Mouse (Mus musculus) MEL (cell line): ENCODE results near the gene Bphl. TPM values are rescaled to one million over a fixed set of nuclear protein-coding genes. Genes with fewer than 3 reads are reported as not detected.
A peak's percentile ranks its signal among the peaks of the same experiment; 100 is the strongest.

Experiments used
- DNase-seq: peaks from one replicate; pipeline ENCODE4 v3.0.0; 2011; ENCODE audit warnings: low read depth, low spot score
- H3K27ac ChIP-seq: 2 replicates; pipeline ENCODE4 v1.5.1; 2012; ENCODE audit warnings: low read depth, mild to moderate bottlenecking, control low read depth, low read length, moderate library complexity; ENCODE audit not compliant: control insufficient read depth
- H3K27me3 ChIP-seq, 2 experiments: fragments of 150-350 bp in 1 of 2; sonication (generic) in 1 of 2; 2 replicates each; pipeline ENCODE4 v1.6.1; 2012; ENCODE audit warnings: low read length in 2 of 2, mild to moderate bottlenecking in 2 of 2, improper control_type of control experiment in 1 of 2, moderate library complexity in 1 of 2; ENCODE audit not compliant: insufficient read depth in 2 of 2, control insufficient read depth in 1 of 2
- H3K36me3 ChIP-seq, 2 experiments: 2 replicates each; pipeline ENCODE4 v1.6.1; 2012 to 2014; ENCODE audit warnings: low read length in 2 of 2, improper control_type of control experiment in 1 of 2, inconsistent platforms in 1 of 2, mild to moderate bottlenecking in 1 of 2; ENCODE audit not compliant: insufficient read depth in 2 of 2, control insufficient read depth in 1 of 2
- H3K4me1 ChIP-seq, 2 experiments: fragments of 150-350 bp in 1 of 2; sonication (generic) in 1 of 2; 2 replicates each; pipeline ENCODE4 v1.6.1; 2012; ENCODE audit warnings: low read length in 2 of 2, improper control_type of control experiment in 1 of 2, mild to moderate bottlenecking in 1 of 2; ENCODE audit not compliant: insufficient read depth in 2 of 2, control insufficient read depth in 1 of 2
- H3K4me3 ChIP-seq, 2 experiments: fragments of 150-350 bp in 1 of 2; sonication (generic) in 1 of 2; 2 replicates each; pipeline ENCODE4 v1.5.1; 2012; ENCODE audit warnings: low read depth in 2 of 2, low read length in 2 of 2, mild to moderate bottlenecking in 2 of 2, moderate library complexity in 2 of 2, control low read depth in 1 of 2, improper control_type of control experiment in 1 of 2; ENCODE audit not compliant: control insufficient read depth in 1 of 2, insufficient read depth in 1 of 2
- H3K79me2 ChIP-seq: 2 replicates; pipeline ENCODE4 v1.6.1; 2012; ENCODE audit warnings: mild to moderate bottlenecking, low read length, moderate library complexity; ENCODE audit not compliant: control insufficient read depth, poor library complexity, insufficient read depth
- H3K9ac ChIP-seq: 2 replicates; pipeline ENCODE4 v1.6.1; 2012; ENCODE audit warnings: low read depth, mild to moderate bottlenecking, control low read depth, low read length, moderate library complexity; ENCODE audit not compliant: control insufficient read depth, poor library complexity, severe bottlenecking
- H3K9me3 ChIP-seq: fragments of 150-350 bp; sonication (generic); replicated peaks from 2 replicates; pipeline ENCODE4 v1.6.1; 2012; ENCODE audit warnings: mild to moderate bottlenecking, low read length, improper control_type of control experiment, moderate library complexity; ENCODE audit not compliant: insufficient read depth
- CHD1 ChIP-seq: IDR thresholded peaks from 2 replicates; pipeline ENCODE4 v1.6.1; 2012; ENCODE audit warnings: low read depth, mild to moderate bottlenecking, inconsistent platforms, low read length, improper control_type of control experiment
- E2F4 ChIP-seq: IDR thresholded peaks from 2 replicates; pipeline ENCODE4 v1.6.1; 2011; ENCODE audit warnings: low read depth, low read length, improper control_type of control experiment, borderline replicate concordance
- ELF1 ChIP-seq: IDR thresholded peaks from 2 replicates; pipeline ENCODE4 v1.6.1; 2014; ENCODE audit warnings: low read depth, mild to moderate bottlenecking, inconsistent platforms, low read length, improper control_type of control experiment, moderate library complexity
- HCFC1 ChIP-seq: IDR thresholded peaks from 2 replicates; pipeline ENCODE4 v1.6.1; 2012; ENCODE audit warnings: low read depth, mild to moderate bottlenecking, inconsistent platforms, low read length, improper control_type of control experiment, moderate library complexity
- JUND ChIP-seq: IDR thresholded peaks from 2 replicates; pipeline ENCODE4 v1.6.1; 2011; ENCODE audit warnings: low read depth, mild to moderate bottlenecking, improper control_type of control experiment, low read length
- KAT2A ChIP-seq: conservative IDR thresholded peaks from 2 replicates; pipeline ENCODE4 v1.6.1; 2012; ENCODE audit warnings: low read depth, low read length, improper control_type of control experiment, inconsistent platforms
- MAZ ChIP-seq: IDR thresholded peaks from 2 replicates; pipeline ENCODE4 v1.6.1; 2012; ENCODE audit warnings: low read depth, mild to moderate bottlenecking, inconsistent platforms, low read length, improper control_type of control experiment
- MYC ChIP-seq: IDR thresholded peaks from 2 replicates; pipeline ENCODE4 v1.6.1; 2011; ENCODE audit warnings: low read depth, mild to moderate bottlenecking, low read length, improper control_type of control experiment, moderate library complexity
- POLR2AphosphoS2 ChIP-seq: IDR thresholded peaks from 2 replicates; pipeline ENCODE4 v1.6.1; 2011; ENCODE audit warnings: low read length, improper control_type of control experiment
- SMC3 ChIP-seq: IDR thresholded peaks from 2 replicates; pipeline ENCODE4 v1.6.1; 2011; ENCODE audit warnings: low read depth, low read length, improper control_type of control experiment
- TAL1 ChIP-seq: IDR thresholded peaks from 2 replicates; pipeline ENCODE4 v1.6.1; 2012; ENCODE audit warnings: mild to moderate bottlenecking, inconsistent platforms, low read length, moderate library complexity, mixed read lengths
- TBP ChIP-seq: IDR thresholded peaks from 2 replicates; pipeline ENCODE4 v1.8.0; 2011; ENCODE audit warnings: low read depth, low read length, improper control_type of control experiment
- ZKSCAN1 ChIP-seq: IDR thresholded peaks from 2 replicates; pipeline ENCODE4 v1.6.1; 2012; ENCODE audit warnings: low read depth, mild to moderate bottlenecking, inconsistent platforms, low read length, improper control_type of control experiment, moderate library complexity
- ZNF384 ChIP-seq: IDR thresholded peaks from 2 replicates; pipeline ENCODE4 v1.6.1; 2012; ENCODE audit warnings: low read depth, mild to moderate bottlenecking, inconsistent platforms, low read length, improper control_type of control experiment
- polyA plus RNA-seq, 2 experiments: library from polyadenylated mRNA; stranded (reverse) in 1 of 2; unstranded in 1 of 2; fragments of >175 nt in 1 of 2; fragments of >200 nt in 1 of 2; gene quantifications; 2 replicates each; pipeline versions ENCODE4 v1.2.1 to v1.2.4; 2012; ENCODE audit warnings: low replicate concordance in 2 of 2, low read depth in 1 of 2; ENCODE audit not compliant: insufficient read length in 2 of 2, insufficient read depth in 1 of 2, missing spikeins in 1 of 2
- total RNA-seq: library from RNA; depleted of rRNA; stranded (reverse); fragments of 300-350 nt; gene quantifications from 2 replicates; pipeline ENCODE4 v1.2.3, GENCODE M21; 2012

Bphl gene
- total and polyA plus RNA-seq, 3 experiments = 6.5 to 7.7 TPM; not detected in 1

GRCm38 (mm10) chr13:34106999-34107398 is 69.6 kb downstream of the Bphl start:
- H3K36me3 ChIP-seq = peaks cover 0 to 7% of the 10 kb centered on the region in 2 experiments; a peak in 2 of 4 replicates
- no peaks in the 10 kb centered on the region for H3K9me3 ChIP-seq
- no peak overlapping the region for H3K4me3 ChIP-seq
- peak; percentile 76 for DNase-seq
- H3K27me3 ChIP-seq = no peaks in the 10 kb centered on the region
- TF ChIP-seq SMC3 = no peak
- TF ChIP-seq ELF1 = peak; percentile 72
- TF ChIP-seq TBP = 0 out of 2 replicates have a peak, but pooled peaks have one; percentile 19
- no peak for TF ChIP-seq MAZ
- no peak for TF ChIP-seq E2F4
- TF ChIP-seq ZNF384 = no peak
- 0 out of 2 replicates have a peak, but pooled peaks have one; percentile 18 for TF ChIP-seq HCFC1
- H3K79me2 ChIP-seq = no peaks in the 10 kb centered on the region
- H3K4me1 ChIP-seq = peaks cover 2 to 5% of the 10 kb centered on the region in 2 experiments; a peak in 3 of 4 replicates
- peak overlapping the region; percentile 44 for H3K9ac ChIP-seq
- H3K27ac ChIP-seq = peak overlapping the region; percentile 35; the same call in 1 of the 2 replicates

GRCm38 (mm10) chr13:34109035-34109676 is 71.8 kb downstream of the Bphl start:
- peaks cover 0 to 7% of the 10 kb centered on the region in 2 experiments; a peak in 2 of 4 replicates for H3K36me3 ChIP-seq
- DNase-seq = no peak
- H3K79me2 ChIP-seq = no peaks in the 10 kb centered on the region
- no peak overlapping the region for H3K4me3 ChIP-seq
- TF ChIP-seq CHD1 (no peak), JUND (no peak), ELF1 (no peak), POLR2AphosphoS2 (no peak), KAT2A (no peak), ZKSCAN1 (no peak), MYC (no peak)
- no peak overlapping the region for H3K27ac ChIP-seq
- H3K27me3 ChIP-seq = no peaks in the 10 kb centered on the region
- no peaks in the 10 kb centered on the region for H3K9me3 ChIP-seq
- H3K4me1 ChIP-seq = peaks cover 5 to 6% of the 10 kb centered on the region in 2 experiments; a peak in 3 of 4 replicates
- no peak overlapping the region for H3K9ac ChIP-seq

- Histone ChIP-seq H3K9me3 (no peaks in the 10 kb centered on the region), H3K36me3 (peaks cover 0 to 9% of the 10 kb centered on the region in 2 experiments; a peak in 2 of 4 replicates), H3K4me1 (peaks cover 7 to 11% of the 10 kb centered on the region in 2 experiments; a peak in 3 of 4 replicates), H3K9ac (no peak overlapping the region), H3K79me2 (no peaks in the 10 kb centered on the region), H3K27ac (no peak overlapping the region), H3K4me3 (no peak overlapping the region), H3K27me3 (no peaks in the 10 kb centered on the region)
- TF ChIP-seq JUND (no peak), TAL1 (no peak), MYC (no peak)
- no peak for DNase-seq
Measured at GRCm38 (mm10) chr13:34109677-34110058, 72.3 kb downstream of the Bphl start.
